Mouse (Mus musculus): ENCODE measurements at regions not wholly inside any gene's neighbourhood (a gene's known extent, or its start where the extent isn't known, plus 50 kb on each side); places are given as distances from the start of the nearest gene placed in this dataset.

DNA sequence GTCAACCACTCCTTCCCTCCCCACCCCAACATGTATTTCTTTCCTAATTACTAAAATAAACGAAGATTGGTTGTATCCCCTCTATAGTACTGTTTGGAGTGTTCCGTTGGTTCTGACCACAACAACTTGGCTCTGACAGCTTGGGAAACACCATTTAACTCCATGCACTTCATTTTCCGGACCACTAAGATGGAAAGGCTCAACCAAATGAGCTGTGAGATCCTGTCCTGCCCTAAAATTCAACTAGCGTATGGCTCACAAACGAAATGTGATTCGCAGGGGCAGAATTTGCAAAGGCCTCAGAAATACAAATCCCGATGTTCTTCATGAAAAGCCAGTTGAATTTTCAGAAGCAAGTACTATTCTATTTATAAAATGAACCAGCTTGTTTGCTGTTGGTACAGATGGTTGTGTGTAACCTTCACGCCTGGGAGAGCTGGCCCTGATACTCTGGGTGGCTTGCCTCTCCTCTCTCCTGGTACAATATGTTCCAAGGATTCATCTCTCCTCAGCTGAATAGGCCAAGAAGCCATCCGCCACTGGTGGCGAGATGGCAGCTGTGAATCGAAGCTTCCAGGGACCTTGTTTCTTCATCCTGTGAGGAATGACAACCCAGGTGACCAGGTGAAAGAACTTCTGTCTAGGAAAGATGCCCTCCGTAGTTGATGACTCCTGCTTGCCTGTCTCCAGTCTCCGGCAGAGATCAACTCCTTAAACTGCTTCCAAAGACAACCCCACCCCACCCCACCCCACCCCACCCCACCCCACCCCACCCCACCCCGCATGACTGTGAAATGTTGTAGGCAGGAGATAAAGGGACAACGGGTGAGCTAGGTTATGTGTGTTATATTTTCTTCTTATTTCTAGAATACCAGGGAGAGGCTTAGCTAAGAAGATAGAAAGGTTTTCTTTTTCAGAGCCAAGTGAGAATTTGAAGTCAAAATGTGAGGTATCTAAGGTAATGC lies 237.7 kb upstream of the Map3k1 start:
- TF ChIP-seq CHD2 (IDR thresholded peaks at IDR 0.05; ENCODE audit: low read depth, low read length) (no peak), MAFK (IDR thresholded peaks at IDR 0.05; ENCODE audit: insufficient read depth, low read depth, low read length) (no peak), HCFC1 (IDR thresholded peaks at IDR 0.05; ENCODE audit: borderline replicate concordance, insufficient read depth, low read length) (no peak), ZNF384 (IDR thresholded peaks at IDR 0.05; ENCODE audit: low read depth, low read length) (no peak), ZC3H11A (IDR thresholded peaks at IDR 0.05; ENCODE audit: borderline replicate concordance, low read depth, low read length) (no peak)
- Histone ChIP-seq H3K9me3 (ENCODE audit: control insufficient read depth, insufficient read depth, low read depth, low read length) (no peaks in the 10 kb centered on the region), H3K27ac (ENCODE audit: insufficient read depth, low read depth, low read length, poor library complexity, severe bottlenecking) (no peak overlapping the region), H3K9ac (ENCODE audit: insufficient read depth, low read depth, low read length, poor library complexity, severe bottlenecking) (no peak overlapping the region), H3K36me3 (ENCODE audit: control insufficient read depth, insufficient read depth, low read length, poor library complexity, severe bottlenecking) (no peaks in the 10 kb centered on the region), H3K4me3 (ENCODE audit: insufficient read depth in 1 of 2, low read depth in 1 of 2, low read length in 2 of 2, poor library complexity in 1 of 2, severe bottlenecking in 1 of 2) (no peak overlapping the region), H3K4me1 (ENCODE audit: control insufficient read depth in 2 of 2, insufficient read depth in 2 of 2, low read length in 2 of 2, poor library complexity in 1 of 2) (no peaks in the 10 kb centered on the region; a peak in 1 of 4 replicates)
- in situ Hi-C loops (cut with MboI; ENCODE audit: low sequenced_read_pairs in 2 of 2, unreplicated experiment in 2 of 2) = no loop called here
- no peak for DNase-seq (ENCODE audit: low read depth, low spot score)

DNA sequence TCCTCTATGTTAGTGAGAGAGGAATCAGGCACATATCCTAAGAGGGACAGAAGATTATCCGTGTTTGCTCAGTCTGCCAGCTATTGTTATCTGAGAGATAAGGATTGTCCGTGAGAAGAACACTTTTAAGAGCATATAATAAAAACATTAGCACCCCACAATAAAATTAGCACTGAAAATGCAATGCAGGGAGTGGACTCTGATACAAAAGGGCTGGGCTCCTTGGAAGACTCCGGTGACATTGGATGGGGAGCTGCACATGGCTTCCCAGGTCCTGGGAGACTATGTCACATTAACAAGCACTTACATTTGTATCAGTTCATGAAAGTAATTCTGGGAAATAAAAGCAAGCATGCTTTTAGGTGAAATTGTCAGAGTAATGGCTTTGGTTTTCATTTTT lies 238.6 kb upstream of the Map3k1 start:
- no peaks in the 10 kb centered on the region for H3K9me3 ChIP-seq (ENCODE audit: control insufficient read depth, insufficient read depth, low read depth, low read length)
- H3K4me1 ChIP-seq (ENCODE audit: control insufficient read depth in 2 of 2, insufficient read depth in 2 of 2, low read length in 2 of 2, poor library complexity in 1 of 2) = no peaks in the 10 kb centered on the region; a peak in 1 of 4 replicates
- H3K4me3 ChIP-seq (ENCODE audit: insufficient read depth in 1 of 2, low read depth in 1 of 2, low read length in 2 of 2, poor library complexity in 1 of 2, severe bottlenecking in 1 of 2) = no peak overlapping the region
- TF ChIP-seq HCFC1 (IDR thresholded peaks at IDR 0.05; ENCODE audit: borderline replicate concordance, insufficient read depth, low read length) (no peak), MAFK (IDR thresholded peaks at IDR 0.05; ENCODE audit: insufficient read depth, low read depth, low read length) (no peak), ZNF384 (IDR thresholded peaks at IDR 0.05; ENCODE audit: low read depth, low read length) (no peak), ZC3H11A (IDR thresholded peaks at IDR 0.05; ENCODE audit: borderline replicate concordance, low read depth, low read length) (no peak), CHD2 (IDR thresholded peaks at IDR 0.05; ENCODE audit: low read depth, low read length) (no peak)
- no peaks in the 10 kb centered on the region for H3K36me3 ChIP-seq (ENCODE audit: control insufficient read depth, insufficient read depth, low read length, poor library complexity, severe bottlenecking)
- no peak overlapping the region for H3K9ac ChIP-seq (ENCODE audit: insufficient read depth, low read depth, low read length, poor library complexity, severe bottlenecking)
- no peak for DNase-seq (ENCODE audit: low read depth, low spot score)
- in situ Hi-C loops (cut with MboI; ENCODE audit: low sequenced_read_pairs in 2 of 2, unreplicated experiment in 2 of 2) = no loop called here
- no peak overlapping the region for H3K27ac ChIP-seq (ENCODE audit: insufficient read depth, low read depth, low read length, poor library complexity, severe bottlenecking)

GRCm38 (mm10) chr13:112047874-112048273 lies 239.1 kb upstream of the Map3k1 start:
- DNase-seq (ENCODE audit: low read depth, low spot score) = no peak
- no peaks in the 10 kb centered on the region for H3K9me3 ChIP-seq (ENCODE audit: control insufficient read depth, insufficient read depth, low read depth, low read length)
- H3K4me3 ChIP-seq (ENCODE audit: insufficient read depth in 1 of 2, low read depth in 1 of 2, low read length in 2 of 2, poor library complexity in 1 of 2, severe bottlenecking in 1 of 2) = no peak overlapping the region
- no peaks in the 10 kb centered on the region for H3K36me3 ChIP-seq (ENCODE audit: control insufficient read depth, insufficient read depth, low read length, poor library complexity, severe bottlenecking)
- in situ Hi-C loops (cut with MboI; ENCODE audit: low sequenced_read_pairs in 2 of 2, unreplicated experiment in 2 of 2) = no loop called here
- H3K9ac ChIP-seq (ENCODE audit: insufficient read depth, low read depth, low read length, poor library complexity, severe bottlenecking) = no peak overlapping the region
- TF ChIP-seq ZNF384 (IDR thresholded peaks at IDR 0.05; ENCODE audit: low read depth, low read length) (no peak), ZC3H11A (IDR thresholded peaks at IDR 0.05; ENCODE audit: borderline replicate concordance, low read depth, low read length) (no peak), CHD2 (IDR thresholded peaks at IDR 0.05; ENCODE audit: low read depth, low read length) (no peak), HCFC1 (IDR thresholded peaks at IDR 0.05; ENCODE audit: borderline replicate concordance, insufficient read depth, low read length) (no peak), MAFK (IDR thresholded peaks at IDR 0.05; ENCODE audit: insufficient read depth, low read depth, low read length) (no peak)
- H3K27ac ChIP-seq (ENCODE audit: insufficient read depth, low read depth, low read length, poor library complexity, severe bottlenecking) = no peak overlapping the region
- no peaks in the 10 kb centered on the region; a peak in 1 of 4 replicates for H3K4me1 ChIP-seq (ENCODE audit: control insufficient read depth in 2 of 2, insufficient read depth in 2 of 2, low read length in 2 of 2, poor library complexity in 1 of 2)

GRCm38 (mm10) chr13:112048327-112048726 lies 239.5 kb upstream of the Map3k1 start:
- in situ Hi-C loops (cut with MboI; ENCODE audit: low sequenced_read_pairs in 2 of 2, unreplicated experiment in 2 of 2) = no loop called here
- Histone ChIP-seq H3K9ac (ENCODE audit: insufficient read depth, low read depth, low read length, poor library complexity, severe bottlenecking) (no peak overlapping the region), H3K36me3 (ENCODE audit: control insufficient read depth, insufficient read depth, low read length, poor library complexity, severe bottlenecking) (no peaks in the 10 kb centered on the region), H3K4me1 (ENCODE audit: control insufficient read depth in 2 of 2, insufficient read depth in 2 of 2, low read length in 2 of 2, poor library complexity in 1 of 2) (no peaks in the 10 kb centered on the region; a peak in 1 of 4 replicates), H3K27ac (ENCODE audit: insufficient read depth, low read depth, low read length, poor library complexity, severe bottlenecking) (no peak overlapping the region), H3K4me3 (ENCODE audit: insufficient read depth in 1 of 2, low read depth in 1 of 2, low read length in 2 of 2, poor library complexity in 1 of 2, severe bottlenecking in 1 of 2) (no peak overlapping the region), H3K9me3 (ENCODE audit: control insufficient read depth, insufficient read depth, low read depth, low read length) (no peaks in the 10 kb centered on the region)
- DNase-seq (ENCODE audit: low read depth, low spot score) = no peak
- TF ChIP-seq CHD2 (IDR thresholded peaks at IDR 0.05; ENCODE audit: low read depth, low read length) (no peak), HCFC1 (IDR thresholded peaks at IDR 0.05; ENCODE audit: borderline replicate concordance, insufficient read depth, low read length) (no peak), ZNF384 (IDR thresholded peaks at IDR 0.05; ENCODE audit: low read depth, low read length) (no peak)

All from ES-E14 (cell line).